Mouse (Mus musculus) Patski (cell line): Measurements from ENCODE around the gene Pde1a. TPM values are rescaled to one million over a fixed set of nuclear protein-coding genes. Genes with fewer than 3 reads are reported as not detected.

ENCODE experiments used
- ATAC-seq: fragments of 100-300 bp; one replicate; pipeline ENCODE4 v1.8.0; 2021
- CTCF ChIA-PET: fragments of 350-600 bp; sonication (Branson Sonifier 250); formaldehyde crosslinking; loops from one replicate; lab custom pipeline; 2022; ENCODE audit warnings: inconsistent platforms; lab: Charles Lee
- POLR2A ChIA-PET: fragments of 350-600 bp; sonication (Branson Sonifier 250); formaldehyde crosslinking; loops from one replicate; lab custom pipeline; 2022; ENCODE audit warnings: antibody characterized with exemption, inconsistent platforms; lab: Charles Lee
- DNase-seq: peaks from one replicate; pipeline ENCODE4 v3.0.0-alpha.2; 2011; ENCODE audit warnings: low read depth, low spot score
- H3K27me3 ChIP-seq: fragments of 371-371 bp; one replicate; pipeline ENCODE4 v1.5.1; 2021
- CTCF ChIP-seq: fragments of 100-300 bp; IDR thresholded peaks from one replicate; pipeline ENCODE4 v1.5.1; 2021
- in situ Hi-C: fragments of 300-500 bp; cut with MboI; formaldehyde crosslinking; loops from 3 replicates; pipeline ENCODE4 v1.11.1; 2018; ENCODE audit warnings: low pct_unique_long_range_greater_than_20kb, mixed read lengths
- polyA plus RNA-seq: library from polyadenylated mRNA; unstranded; gene quantifications from one replicate; pipeline ENCODE4 v1.2.3, GENCODE M21; 2021

The Pde1a gene
- polyA plus RNA-seq, 1 experiment from 2014 or later: 16.8 TPM

GRCm38 (mm10) chr2:80054042-80054441 is 75.2 kb downstream of the Pde1a start:
- DNase-seq (no peak), ATAC-seq (no peak)
- H3K27me3 ChIP-seq: no peaks in the 10 kb centered on the region
- no peak for TF ChIP-seq CTCF
- POLR2A ChIA-PET: no interaction called here
- in situ Hi-C loops: no loop called here
- CTCF ChIA-PET: no interaction called here

GRCm38 (mm10) chr2:80046751-80047513 is 82.3 kb downstream of the Pde1a start:
- in situ Hi-C loops: no loop called here
- H3K27me3 ChIP-seq: no peaks in the 10 kb centered on the region
- TF ChIP-seq CTCF: no peak
- peak; percentile 95 for ATAC-seq
- ChIA-PET CTCF (interaction anchor here (0.7 to 1.4 kb wide), 4 partner anchors 9 to 19 kb away, joined by 3 to 5 read pairs (median 4); no protein-coding TSS in a partner anchor), POLR2A (no interaction called here)
- peak; percentile 66 for DNase-seq

- ATAC-seq (peak; percentile 51), DNase-seq (no peak)
- CTCF ChIA-PET: interaction anchor here (1.8 kb wide), 1 partner anchor 10 kb away, joined by 3 read pairs; no protein-coding TSS in a partner anchor
- no peak for TF ChIP-seq CTCF
- in situ Hi-C loops: no loop called here
- POLR2A ChIA-PET: interaction anchor here (0.6 kb wide), 1 partner anchor 17 kb away, joined by 3 read pairs; no protein-coding TSS in a partner anchor
- no peaks in the 10 kb centered on the region for H3K27me3 ChIP-seq
These were observed 90.4 kb downstream of the Pde1a start for GRCm38 (mm10) chr2:80038642-80039445.

- POLR2A ChIA-PET: interaction anchor here (0.6 kb wide), 1 partner anchor 173 kb away, joined by 4 read pairs; no protein-coding TSS in a partner anchor
These were observed 91.3 kb downstream of the Pde1a start for GRCm38 (mm10) chr2:80037971-80038370.

GRCm38 (mm10) chr2:80029051-80029450 is 100.2 kb downstream of the Pde1a start:
- ChIA-PET CTCF (interaction anchor here (0.7 to 1.8 kb wide), 4 partner anchors 10 to 35 kb away, joined by 3 to 5 read pairs (median 4); no protein-coding TSS in a partner anchor), POLR2A (no interaction called here)
- no peaks in the 10 kb centered on the region for H3K27me3 ChIP-seq
- no peak for TF ChIP-seq CTCF
- ATAC-seq (no peak), DNase-seq (no peak)
- in situ Hi-C loops: no loop called here

More at GRCm38 (mm10) chr2:80037971-80038370, 91.3 kb downstream of the Pde1a start:
- CTCF ChIA-PET: interaction anchor here (1.8 kb wide), 1 partner anchor 9 kb away, joined by 3 read pairs; no protein-coding TSS in a partner anchor
- no peak for DNase-seq
- TF ChIP-seq CTCF: no peak
- in situ Hi-C loops: no loop called here
- no peaks in the 10 kb centered on the region for H3K27me3 ChIP-seq
- ATAC-seq: no peak

GRCm38 (mm10) chr2:80026053-80026452 is 103.2 kb downstream of the Pde1a start:
- H3K27me3 ChIP-seq: no peaks in the 10 kb centered on the region
- no peak for DNase-seq
- CTCF ChIA-PET: no interaction called here
- no peak for ATAC-seq
- no peak for TF ChIP-seq CTCF
- in situ Hi-C loops: no loop called here
- POLR2A ChIA-PET: no interaction called here

- ATAC-seq (no peak), DNase-seq (no peak)
- CTCF ChIA-PET: interaction anchor here (1.1 kb wide), 1 partner anchor 13 kb away, joined by 3 read pairs; no protein-coding TSS in a partner anchor
- TF ChIP-seq CTCF: no peak
- POLR2A ChIA-PET: no interaction called here
- in situ Hi-C loops: no loop called here
- H3K27me3 ChIP-seq: no peaks in the 10 kb centered on the region
These were observed 103.7 kb downstream of the Pde1a start for GRCm38 (mm10) chr2:80025597-80025996.

GRCm38 (mm10) chr2:80025038-80025437 is 104.2 kb downstream of the Pde1a start:
- TF ChIP-seq CTCF: no peak
- ChIA-PET POLR2A (no interaction called here), CTCF (interaction anchor here (1.1 kb wide), 1 partner anchor 12 kb away, joined by 3 read pairs; no protein-coding TSS in a partner anchor)
- ATAC-seq (no peak), DNase-seq (no peak)
- H3K27me3 ChIP-seq: no peaks in the 10 kb centered on the region
- in situ Hi-C loops: no loop called here

GRCm38 (mm10) chr2:80014161-80014560 is 115.1 kb downstream of the Pde1a start:
- CTCF ChIA-PET: no interaction called here
- H3K27me3 ChIP-seq: no peaks in the 10 kb centered on the region
- TF ChIP-seq CTCF: no peak
- DNase-seq: no peak
- POLR2A ChIA-PET: no interaction called here
- in situ Hi-C loops: no loop called here
- no peak for ATAC-seq

- no peak for TF ChIP-seq CTCF
- DNase-seq (no peak), ATAC-seq (no peak)
- ChIA-PET POLR2A (no interaction called here), CTCF (interaction anchor here (1.3 kb wide), 1 partner anchor 12 kb away, joined by 3 read pairs; no protein-coding TSS in a partner anchor)
- no peaks in the 10 kb centered on the region for H3K27me3 ChIP-seq
- in situ Hi-C loops: no loop called here
These were observed 116.2 kb downstream of the Pde1a start for GRCm38 (mm10) chr2:80013060-80013459.
